Mouse (Mus musculus) limb, embryonic 12.5 days (tissue): ENCODE results near the gene Alk. TPM values are rescaled to one million over a fixed set of nuclear protein-coding genes. Genes with fewer than 3 reads are reported as not detected.

Experiments used
- ATAC-seq: fragments of 200-750 bp; cut with Nextera tagmentation; 2 replicates; pipeline ENCODE4 v1.8.0; 2017; ENCODE audit warnings: low read depth, moderate TSS enrichment; ENCODE audit not compliant: insufficient number of reproducible peaks, insufficient read depth, low FRiP score, low TSS enrichment
- H3K27ac ChIP-seq: fragments of 300-500 bp; sonication (generic); 2 replicates; pipeline ENCODE4 v1.5.1; 2016; ENCODE audit warnings: mild to moderate bottlenecking, moderate library complexity
- H3K27me3 ChIP-seq: fragments of 300-500 bp; sonication (generic); 2 replicates; pipeline ENCODE4 v1.6.1; 2016; ENCODE audit warnings: mild to moderate bottlenecking, moderate library complexity
- H3K36me3 ChIP-seq: fragments of 300-500 bp; sonication (generic); 2 replicates; pipeline ENCODE4 v1.6.1; 2016; ENCODE audit warnings: mild to moderate bottlenecking, moderate library complexity
- H3K4me1 ChIP-seq: fragments of 300-500 bp; sonication (generic); replicated peaks from 2 replicates; pipeline ENCODE4 v1.6.1; 2016
- H3K4me2 ChIP-seq: fragments of 300-500 bp; sonication (generic); 2 replicates; pipeline ENCODE4 v1.6.1; 2016; ENCODE audit warnings: mild to moderate bottlenecking, moderate library complexity
- H3K4me3 ChIP-seq: fragments of 300-500 bp; sonication (generic); replicated peaks from 2 replicates; pipeline ENCODE4 v1.5.1; 2016; ENCODE audit warnings: mild to moderate bottlenecking
- H3K9ac ChIP-seq: fragments of 300-500 bp; sonication (generic); replicated peaks from 2 replicates; pipeline ENCODE4 v1.6.1; 2016; ENCODE audit warnings: mild to moderate bottlenecking, moderate library complexity
- H3K9me3 ChIP-seq: fragments of 300-500 bp; sonication (generic); 2 replicates; pipeline ENCODE4 v1.6.1; 2016; ENCODE audit warnings: mild to moderate bottlenecking, moderate library complexity
- WGBS: fragments of 180-500 bp; shearing (Covaris S2); methylation state at CpG from one replicate; pipeline ENCODE4 v1.1.7; 2016; 5-methylcytosine and 5-hydroxymethylcytosine counted together
- polyA plus RNA-seq: library from polyadenylated mRNA; unstranded; fragments of >200 nt; fragmentation: Nextera tagmentation; extraction: Ambion mirVana; gene quantifications from 2 replicates; pipeline ENCODE4 v1.2.1, GENCODE M21; 2016

Alk gene
- polyA plus RNA-seq, 1 experiment from 2014 or later, result 0.44 TPM

- Histone ChIP-seq H3K27ac (no peak overlapping the region), H3K9ac (no peak overlapping the region), H3K4me2 (no peak overlapping the region), H3K27me3 (no peaks in the 10 kb centered on the region), H3K9me3 (no peaks in the 10 kb centered on the region), H3K36me3 (no peaks in the 10 kb centered on the region), H3K4me1 (peaks cover 10% of the 10 kb centered on the region), H3K4me3 (no peak overlapping the region)
- ATAC-seq, result no peak
- WGBS, result 76% methylated on average over 3 of the region's 3 CpGs
Measured at GRCm38 (mm10) chr17:72399331-72400059, 204.9 kb downstream of the Alk start.

DNA sequence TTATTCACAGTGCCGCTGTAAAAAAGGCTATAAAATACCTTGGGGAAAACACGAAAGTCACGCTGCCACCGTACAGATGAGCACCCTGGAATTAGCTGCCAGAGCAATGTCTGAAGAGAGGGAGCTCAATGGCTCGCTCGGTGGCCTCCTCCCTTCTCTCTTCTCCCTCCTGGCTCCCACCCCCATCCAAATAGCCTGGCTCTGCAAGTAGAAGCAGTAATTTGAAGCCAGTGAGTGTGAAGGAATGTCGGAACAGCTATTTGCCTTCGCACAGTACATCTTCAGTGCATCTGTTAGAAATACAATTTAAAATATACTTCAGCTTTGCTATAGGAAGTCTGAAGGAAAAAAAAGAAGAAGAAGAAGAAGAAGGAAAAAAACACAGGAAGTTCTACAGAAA, 208.5 kb downstream of the Alk start:
- Histone ChIP-seq H3K9me3 (no peaks in the 10 kb centered on the region), H3K4me1 (peaks cover 10% of the 10 kb centered on the region), H3K4me3 (no peak overlapping the region), H3K36me3 (no peaks in the 10 kb centered on the region), H3K9ac (no peak overlapping the region), H3K4me2 (0 out of 2 replicates have a peak overlapping the region, but pooled peaks have one; percentile 7), H3K27ac (no peak overlapping the region), H3K27me3 (no peaks in the 10 kb centered on the region)
- ATAC-seq, result no peak
- 29% methylated on average over 8 of the region's 8 CpGs for WGBS

GRCm38 (mm10) chr17:72368991-72369390, 235.4 kb downstream of the Alk start:
- no peak overlapping the region for H3K27ac ChIP-seq
- no peak overlapping the region for H3K4me3 ChIP-seq
- no peaks in the 10 kb centered on the region for H3K4me1 ChIP-seq
- no peaks in the 10 kb centered on the region for H3K36me3 ChIP-seq
- no peak for ATAC-seq
- H3K9me3 ChIP-seq, result no peaks in the 10 kb centered on the region
- H3K27me3 ChIP-seq, result no peaks in the 10 kb centered on the region
- 70% methylated on average over 4 of the region's 4 CpGs for WGBS
- H3K9ac ChIP-seq, result no peak overlapping the region
- no peak overlapping the region for H3K4me2 ChIP-seq

GRCm38 (mm10) chr17:72362811-72363496, 241.5 kb downstream of the Alk start:
- no peak for ATAC-seq
- 88% methylated on average over 10 of the region's 10 CpGs for WGBS
- H3K9ac ChIP-seq, result no peak overlapping the region
- H3K4me1 ChIP-seq, result no peaks in the 10 kb centered on the region
- no peak overlapping the region for H3K4me3 ChIP-seq
- H3K27ac ChIP-seq, result no peak overlapping the region
- H3K4me2 ChIP-seq, result no peak overlapping the region
- no peaks in the 10 kb centered on the region for H3K27me3 ChIP-seq
- H3K36me3 ChIP-seq, result no peaks in the 10 kb centered on the region
- H3K9me3 ChIP-seq, result no peaks in the 10 kb centered on the region

DNA sequence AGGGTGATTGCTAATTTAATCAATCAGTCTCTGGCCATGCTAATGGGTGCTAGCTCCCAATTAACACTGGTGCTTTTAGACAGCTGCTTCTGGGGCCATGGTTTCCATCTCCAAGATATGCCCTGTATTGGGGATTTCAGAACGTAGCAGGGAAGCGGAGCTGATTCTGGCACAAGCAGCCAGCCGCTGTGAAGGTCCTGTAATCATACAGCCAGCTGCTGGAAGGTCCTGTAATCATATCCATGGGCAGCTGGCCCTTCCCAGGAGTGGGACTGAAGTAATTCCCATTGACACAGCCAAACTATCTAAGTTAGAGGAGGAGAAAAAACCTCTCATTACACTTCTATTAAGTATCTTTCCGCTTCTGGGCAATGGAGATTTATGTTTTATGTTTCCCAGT, 242.5 kb downstream of the Alk start:
- Histone ChIP-seq H3K36me3 (no peaks in the 10 kb centered on the region), H3K27me3 (no peaks in the 10 kb centered on the region), H3K4me2 (no peak overlapping the region), H3K9me3 (no peaks in the 10 kb centered on the region), H3K4me3 (no peak overlapping the region), H3K27ac (no peak overlapping the region), H3K4me1 (no peaks in the 10 kb centered on the region), H3K9ac (no peak overlapping the region)
- 81% methylated on average over 4 of the region's 4 CpGs for WGBS
- no peak for ATAC-seq

DNA sequence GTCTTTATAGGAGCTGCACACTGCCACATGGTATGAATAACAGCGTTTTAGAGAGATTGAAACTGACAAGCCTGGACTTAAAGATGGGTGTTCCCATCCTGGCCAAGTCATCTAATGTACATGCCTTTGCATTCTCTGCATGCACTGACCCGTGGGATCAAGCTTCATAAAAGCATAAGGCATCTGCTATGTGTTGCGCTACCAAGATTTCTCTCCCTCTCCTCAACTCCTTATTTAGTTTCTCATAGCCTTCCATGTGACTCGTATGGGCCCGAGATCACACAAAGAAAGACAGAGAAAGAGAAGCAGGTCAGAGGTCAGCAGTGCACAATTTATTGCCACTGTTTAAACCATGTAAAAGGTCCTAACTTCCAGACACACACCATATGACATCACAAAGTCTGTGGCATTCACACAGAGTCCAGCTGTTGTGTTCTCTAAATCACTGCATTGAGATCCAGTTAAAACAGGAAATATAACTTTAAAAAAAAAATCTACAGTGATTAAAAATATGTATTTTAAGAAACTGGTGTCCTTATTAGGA, 247.6 kb downstream of the Alk start:
- no peaks in the 10 kb centered on the region for H3K27me3 ChIP-seq
- H3K27ac ChIP-seq, result no peak overlapping the region
- no peak overlapping the region for H3K4me3 ChIP-seq
- no peaks in the 10 kb centered on the region for H3K4me1 ChIP-seq
- 49% methylated on average over 5 of the region's 5 CpGs for WGBS
- no peak overlapping the region for H3K4me2 ChIP-seq
- no peaks in the 10 kb centered on the region for H3K36me3 ChIP-seq
- H3K9me3 ChIP-seq, result no peaks in the 10 kb centered on the region; the same call in 1 of the 2 replicates
- ATAC-seq, result no peak; the same call in 1 of the 2 replicates
- H3K9ac ChIP-seq, result no peak overlapping the region

DNA sequence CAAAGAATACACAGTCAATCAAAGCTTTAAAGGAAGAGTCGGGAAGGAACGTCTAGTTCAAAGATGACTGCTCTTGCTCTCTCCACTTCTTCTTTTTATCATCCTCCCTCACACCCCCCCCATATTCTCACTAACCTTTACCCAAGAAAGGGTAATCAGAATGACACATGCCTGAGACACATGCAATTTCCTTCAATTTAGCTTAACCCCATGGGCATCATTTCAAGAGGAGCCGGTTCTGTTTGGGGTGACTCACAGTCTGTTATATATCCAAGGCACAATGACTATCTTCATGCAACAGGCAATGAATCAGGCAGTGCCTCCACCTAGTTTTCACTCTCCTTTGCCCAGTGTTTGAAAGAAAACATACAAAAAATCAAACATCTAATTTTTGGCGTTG, 265.0 kb downstream of the Alk start:
- Histone ChIP-seq H3K4me1 (no peaks in the 10 kb centered on the region), H3K27me3 (no peaks in the 10 kb centered on the region), H3K9me3 (no peaks in the 10 kb centered on the region), H3K4me3 (no peak overlapping the region), H3K36me3 (no peaks in the 10 kb centered on the region), H3K4me2 (no peak overlapping the region), H3K27ac (no peak overlapping the region), H3K9ac (no peak overlapping the region)
- WGBS, result 94% methylated on average over 4 of the region's 4 CpGs
- no peak for ATAC-seq

DNA sequence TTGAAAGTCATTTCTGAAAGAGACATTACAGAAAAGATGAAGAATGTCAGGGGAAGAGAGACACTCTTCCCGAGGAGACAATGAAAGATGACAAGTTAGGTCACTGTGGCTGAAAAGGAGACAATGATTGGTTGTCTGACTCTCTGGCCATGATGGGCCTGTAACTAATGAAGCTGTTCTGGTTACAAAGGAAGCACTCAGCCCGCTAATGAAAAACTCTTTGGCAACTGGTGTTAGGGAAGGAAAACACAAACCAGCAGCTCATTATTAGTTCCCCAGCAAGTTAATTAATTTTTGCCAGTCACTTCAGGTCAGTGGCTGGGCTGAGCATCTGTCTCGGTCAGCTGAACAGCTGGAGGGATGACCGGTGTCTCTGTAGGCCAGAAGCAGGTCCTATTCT, 271.5 kb downstream of the Alk start:
- no peak overlapping the region for H3K4me2 ChIP-seq
- WGBS, result 51% methylated on average over 4 of the region's 4 CpGs
- H3K4me1 ChIP-seq, result no peaks in the 10 kb centered on the region
- no peaks in the 10 kb centered on the region for H3K9me3 ChIP-seq
- no peak for ATAC-seq
- no peak overlapping the region for H3K27ac ChIP-seq
- no peaks in the 10 kb centered on the region for H3K36me3 ChIP-seq
- H3K27me3 ChIP-seq, result no peaks in the 10 kb centered on the region
- no peak overlapping the region for H3K4me3 ChIP-seq
- no peak overlapping the region for H3K9ac ChIP-seq

GRCm38 (mm10) chr17:72325941-72326340, 278.5 kb downstream of the Alk start:
- no peak overlapping the region for H3K9ac ChIP-seq
- H3K27me3 ChIP-seq, result no peaks in the 10 kb centered on the region
- no peak for ATAC-seq
- no peak overlapping the region for H3K4me3 ChIP-seq
- H3K36me3 ChIP-seq, result no peaks in the 10 kb centered on the region
- H3K4me1 ChIP-seq, result no peaks in the 10 kb centered on the region
- H3K9me3 ChIP-seq, result no peaks in the 10 kb centered on the region
- H3K27ac ChIP-seq, result no peak overlapping the region
- WGBS, result 91% methylated on average over 4 of the region's 4 CpGs
- no peak overlapping the region for H3K4me2 ChIP-seq

DNA sequence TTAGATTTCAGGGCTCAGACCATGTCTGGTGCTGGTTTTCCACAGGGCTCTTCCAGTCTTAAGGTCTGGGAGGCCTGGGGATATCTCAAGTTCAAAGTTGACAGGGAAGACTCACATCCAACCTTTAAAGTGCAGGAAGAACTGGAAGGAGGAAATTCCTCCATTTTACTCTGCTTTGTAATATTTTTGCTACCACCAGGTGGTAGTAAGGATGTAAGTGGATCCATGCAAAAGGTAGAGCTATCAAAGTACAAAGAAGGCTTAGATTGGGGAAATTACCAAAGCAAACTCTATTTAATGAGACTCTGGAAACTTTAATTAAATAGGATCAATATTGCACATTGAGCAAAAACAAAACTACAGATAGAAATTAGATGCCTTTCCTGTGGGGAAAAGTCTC, 284.9 kb downstream of the Alk start:
- Histone ChIP-seq H3K4me1 (no peaks in the 10 kb centered on the region), H3K27me3 (no peaks in the 10 kb centered on the region), H3K4me2 (no peak overlapping the region), H3K4me3 (no peak overlapping the region), H3K36me3 (no peaks in the 10 kb centered on the region), H3K9ac (no peak overlapping the region), H3K9me3 (no peaks in the 10 kb centered on the region), H3K27ac (no peak overlapping the region)
- ATAC-seq, result no peak

DNA sequence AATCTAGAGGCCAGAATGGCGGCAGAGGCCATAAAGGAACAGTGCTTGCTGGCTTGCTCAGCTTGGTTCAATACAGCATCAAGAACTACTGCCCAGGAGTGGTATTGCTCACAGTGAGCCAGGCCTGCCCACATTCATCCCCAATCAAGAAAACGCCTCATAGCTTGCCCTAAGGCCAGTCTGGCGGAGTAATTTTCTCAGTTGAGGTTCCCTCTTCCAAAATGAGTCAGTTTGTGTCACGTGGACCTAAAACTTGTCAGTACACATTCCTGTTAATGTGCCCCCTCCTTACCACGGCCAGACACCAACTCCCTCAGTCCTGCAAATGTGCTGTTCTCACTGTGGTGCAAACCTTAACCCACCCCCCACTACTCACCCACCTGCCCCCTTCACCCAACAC, 304.8 kb downstream of the Alk start:
- no peaks in the 10 kb centered on the region for H3K27me3 ChIP-seq
- H3K36me3 ChIP-seq, result no peaks in the 10 kb centered on the region
- no peak for ATAC-seq
- WGBS, result 74% methylated on average over 5 of the region's 5 CpGs
- no peak overlapping the region for H3K27ac ChIP-seq
- H3K9ac ChIP-seq, result no peak overlapping the region
- H3K4me1 ChIP-seq, result 0 out of 2 replicates have a peak, but pooled peaks cover 8% of the 10 kb centered on the region
- no peaks in the 10 kb centered on the region for H3K9me3 ChIP-seq
- no peak overlapping the region for H3K4me2 ChIP-seq
- no peak overlapping the region for H3K4me3 ChIP-seq
